Mouse (Mus musculus) CH12.LX (cell line): ENCODE data around the gene Pcp4l1.

Experiments
- CTCF ChIP-seq, 2 experiments: IDR thresholded peaks in 1 of 2; conservative IDR thresholded peaks in 1 of 2; 2 replicates each; pipeline ENCODE4 v1.5.1; 2011 to 2012; ENCODE audit warnings: low read depth in 2 of 2, low read length in 2 of 2, improper control_type of control experiment in 1 of 2, inconsistent platforms in 1 of 2, mild to moderate bottlenecking in 1 of 2, moderate library complexity in 1 of 2
- EP300 ChIP-seq: IDR thresholded peaks from 2 replicates; pipeline ENCODE4 v1.6.1; 2011; ENCODE audit warnings: low read length, improper control_type of control experiment
- JUND ChIP-seq: conservative IDR thresholded peaks from 2 replicates; pipeline ENCODE4 v1.6.1; 2011; ENCODE audit warnings: low read depth, low read length, improper control_type of control experiment
- POLR2A ChIP-seq: IDR thresholded peaks from 2 replicates; pipeline ENCODE4 v1.6.1; 2011; ENCODE audit warnings: low read depth, mild to moderate bottlenecking, improper control_type of control experiment, low read length
- TCF12 ChIP-seq: IDR thresholded peaks from 2 replicates; pipeline ENCODE4 v1.6.1; 2014; ENCODE audit warnings: low read depth, mild to moderate bottlenecking, inconsistent platforms, low read length, improper control_type of control experiment
- ZC3H11A ChIP-seq: IDR thresholded peaks from 2 replicates; pipeline ENCODE4 v1.6.1; 2012; ENCODE audit warnings: low read depth, mild to moderate bottlenecking, inconsistent platforms, low read length, improper control_type of control experiment

DNA sequence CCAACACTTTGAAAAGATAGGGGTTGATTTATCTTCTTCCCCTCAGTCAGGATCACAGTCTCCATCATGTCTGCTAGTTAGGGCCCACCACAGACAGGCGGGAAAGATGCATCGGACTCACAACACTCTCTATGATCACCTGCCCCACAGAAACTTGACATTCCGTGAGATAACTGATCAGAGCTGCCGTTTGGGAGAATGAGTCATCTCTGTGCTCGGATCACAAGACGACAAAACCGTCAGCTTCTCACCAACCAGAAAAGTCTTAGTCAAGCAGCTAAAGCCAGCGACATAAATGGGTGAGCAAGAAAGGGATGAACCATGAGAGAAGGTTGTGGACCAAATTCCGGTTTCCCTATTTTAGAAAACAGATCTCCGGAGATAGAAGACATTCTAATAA lies 3.8 kb downstream of the Pcp4l1 start:
- no peak for TF ChIP-seq TCF12
- TF ChIP-seq EP300: no peak
- TF ChIP-seq POLR2A: no peak
- TF ChIP-seq ZC3H11A: no peak
- no peak for TF ChIP-seq CTCF (conservative IDR thresholded peaks at IDR 0.05 in 1 of 2, IDR thresholded peaks at IDR 0.05 in 1 of 2; ENCODE audit: low read depth in 2 of 2, low read length in 2 of 2)
- no peak for TF ChIP-seq JUND
